Mouse (Mus musculus) midbrain, embryonic 14.5 days (tissue): ENCODE data around the gene Olfr876. TPM values are rescaled to one million over a fixed set of nuclear protein-coding genes. Genes with fewer than 3 reads are reported as not detected.

Source experiments
- polyA plus RNA-seq: library from polyadenylated mRNA; unstranded; fragments of >200 nt; fragmentation: Nextera tagmentation; extraction: Ambion mirVana; gene quantifications from 2 replicates; pipeline ENCODE4 v1.2.1, GENCODE M21; 2014

The Olfr876 gene
- polyA plus RNA-seq, 1 experiment from 2014 or later, result not detected

Other genes starting within 250 kb of the Olfr876 start
- gene Siae, start 247.3 kb upstream of the Olfr876 start, polyA plus RNA-seq, result 8.6 and 12.3 TPM in 2 replicates
- 7.5 and 9.5 TPM in 2 replicates for gene Spa17, start 189.3 kb upstream of the Olfr876 start, polyA plus RNA-seq
- 89.5 and 91.6 TPM in 2 replicates for gene Tbrg1, start 145.7 kb upstream of the Olfr876 start, polyA plus RNA-seq
- gene Panx3, start 133.8 kb upstream of the Olfr876 start, polyA plus RNA-seq, result not detected in 2 replicates
- gene Olfr160, start 86.8 kb upstream of the Olfr876 start, polyA plus RNA-seq, result not detected in 2 replicates
- not detected in 2 replicates for gene Olfr874, start 57.9 kb upstream of the Olfr876 start, polyA plus RNA-seq
- not detected in 2 replicates for gene Olfr875, start 31.2 kb upstream of the Olfr876 start, polyA plus RNA-seq
- not detected in 2 replicates for gene Olfr877, start 51.2 kb downstream of the Olfr876 start, polyA plus RNA-seq
- gene Olfr145, start 93.7 kb downstream of the Olfr876 start, polyA plus RNA-seq, result not detected in 2 replicates
- 0.28 TPM in 1 of 2 replicates, not detected in the other for gene Olfr878, start 114.8 kb downstream of the Olfr876 start, polyA plus RNA-seq
- gene Olfr881, start 188.8 kb downstream of the Olfr876 start, polyA plus RNA-seq, result not detected in 2 replicates
- gene Olfr883, start 222.8 kb downstream of the Olfr876 start, polyA plus RNA-seq, result not detected in 2 replicates
- gene Olfr884, start 243.5 kb downstream of the Olfr876 start, polyA plus RNA-seq, result not detected in 2 replicates